8 mouse cellular contexts compared by ENCODE assay signal in genomic region chr11:112982802-112983591, GRCm38 (mm10).
DNase-seq lines count a peak whose midpoint lies in the region; ATAC-seq lines count a peak whose summit lies in the region.

No protein-coding gene starts in this region.

- H3K4me3 ChIP-seq in midbrain, embryonic 14.5 days (replicated peaks; ENCODE audit: low read depth, low read length), result no peak overlapping the region

- H3K27me3 ChIP-seq in midbrain, embryonic 14.5 days (ENCODE audit: control insufficient read depth, insufficient read depth, low read length), result no peaks in the 10 kb centered on the region

- no peak for ATAC-seq in cerebellum, adult (ENCODE audit: insufficient number of reproducible peaks, low FRiP score, low TSS enrichment)
- ATAC-seq in midbrain, embryonic 14.5 days (ENCODE audit: low FRiP score, low TSS enrichment), result peak; percentile 60; the same call in 1 of the 2 replicates
- no peak for ATAC-seq in granulocyte monocyte progenitor cell, adult 5-6 weeks (replicated peaks; ENCODE audit: poor library complexity, severe bottlenecking)

- no peak overlapping the region for H3K4me2 ChIP-seq in midbrain, embryonic 14.5 days (ENCODE audit: low read length)

- peaks cover 23% of the 10 kb centered on the region for H3K4me1 ChIP-seq in midbrain, embryonic 14.5 days (ENCODE audit: control insufficient read depth, insufficient read depth, low read length)

- 53% methylated on average over 9 of the region's 9 CpGs for WGBS in midbrain, embryonic 14.5 days

- no peaks in the 10 kb centered on the region for H3K9me3 ChIP-seq in midbrain, embryonic 14.5 days (ENCODE audit: control insufficient read depth, low read length)

- H3K9ac ChIP-seq in midbrain, embryonic 14.5 days (replicated peaks; ENCODE audit: low read length), result no peak overlapping the region

- DNase-seq in cerebellum, adult 9-10 months, result peak; percentile 7
- DNase-seq in cerebellum, postnatal 14 days, result peak; percentile 41 to 71
- DNase-seq in layer of hippocampus, postnatal 10 days (ENCODE audit: low spot score in 2 of 2), result peak; percentile 77 to 82
- peak; percentile 73 for DNase-seq in midbrain, embryonic 14.5 days
- no peak for DNase-seq in c-Kit-positive CD71-positive TER-119-positive erythroid progenitor cells, embryonic 14.5 days (ENCODE audit: low spot score)
- DNase-seq in urinary bladder, postnatal 10 days (ENCODE audit: low spot score), result no peak

- no peaks in the 10 kb centered on the region for H3K36me3 ChIP-seq in midbrain, embryonic 14.5 days (ENCODE audit: control insufficient read depth, insufficient read depth, low read length)

- H3K27ac ChIP-seq in midbrain, embryonic 14.5 days (replicated peaks; ENCODE audit: low read depth, low read length), result peak overlapping the region; percentile 43; the same call in 1 of the 2 replicates

Comparison
In these comparisons a context has a peak if more than half of its experiments do, and no peak if none do; other contexts are left out.
1. DNase-seq: peak in cerebellum, adult 9-10 months (single experiment), cerebellum, postnatal 14 days (2 of 2), layer of hippocampus, postnatal 10 days (2 of 2) and midbrain, embryonic 14.5 days (single experiment); none in c-Kit-positive CD71-positive TER-119-positive erythroid progenitor cells, embryonic 14.5 days (single experiment) and urinary bladder, postnatal 10 days (single experiment).